Mouse (Mus musculus): ENCODE measurements around the gene Mpnd.

- TF ChIP-seq CTCF (IDR thresholded peaks at IDR 0.05; ENCODE audit: borderline replicate concordance, insufficient read depth, low read length) = no peak
- TF ChIP-seq POLR2A (IDR thresholded peaks at IDR 0.05; ENCODE audit: low read depth, low read length) = no peak
Observed at GRCm38 (mm10) chr17:56015293-56015692, 9.8 kb downstream of the Mpnd start.
